Mouse (Mus musculus) midbrain, postnatal 0 days (tissue): ENCODE measurements at regions not wholly inside any gene's neighbourhood (a gene's known extent, or its start where the extent isn't known, plus 50 kb on each side); places are given as distances from the start of the nearest gene placed in this dataset.
A peak's percentile ranks its signal among the peaks of the same experiment; 100 is the strongest.

Source experiments
- ATAC-seq: fragments of 200-750 bp; cut with Nextera tagmentation; 2 replicates; pipeline ENCODE4 v1.8.0; 2017; ENCODE audit warnings: moderate number of reproducible peaks, mild to moderate bottlenecking, moderate TSS enrichment, moderate library complexity; ENCODE audit not compliant: low FRiP score
- DNase-seq: peaks from one replicate; pipeline ENCODE4 v3.0.0-alpha.2; 2015; ENCODE audit warnings: low spot score
- H3K27ac ChIP-seq: fragments of 300-500 bp; sonication (generic); 2 replicates; pipeline ENCODE4 v1.5.1; 2014; ENCODE audit warnings: low read depth, mild to moderate bottlenecking, low read length, mixed read lengths
- H3K27me3 ChIP-seq: fragments of 300-500 bp; sonication (generic); 2 replicates; pipeline ENCODE4 v1.6.1; 2014; ENCODE audit warnings: low read length, control low read depth, mixed read lengths; ENCODE audit not compliant: insufficient read depth
- H3K36me3 ChIP-seq: fragments of 300-500 bp; sonication (generic); 2 replicates; pipeline ENCODE4 v1.6.1; 2014; ENCODE audit warnings: low read length, control low read depth, mixed read lengths; ENCODE audit not compliant: insufficient read depth
- H3K4me1 ChIP-seq: fragments of 300-500 bp; sonication (generic); 2 replicates; pipeline ENCODE4 v1.6.1; 2014; ENCODE audit warnings: mild to moderate bottlenecking, control low read depth, antibody characterized with exemption, low read length, mixed read lengths; ENCODE audit not compliant: insufficient read depth
- H3K4me2 ChIP-seq: fragments of 300-500 bp; sonication (generic); 2 replicates; pipeline ENCODE4 v1.6.1; 2014; ENCODE audit warnings: low read depth, mild to moderate bottlenecking, low read length, mixed read lengths; ENCODE audit not compliant: poor library complexity, severe bottlenecking
- H3K4me3 ChIP-seq: fragments of 300-500 bp; sonication (generic); 2 replicates; pipeline ENCODE4 v1.5.1; 2014; ENCODE audit warnings: low read depth, mild to moderate bottlenecking, low read length, moderate library complexity
- H3K9ac ChIP-seq: fragments of 300-500 bp; sonication (generic); replicated peaks from 2 replicates; pipeline ENCODE4 v1.6.1; 2014; ENCODE audit warnings: mild to moderate bottlenecking, low read length, moderate library complexity, mixed read lengths; ENCODE audit not compliant: poor library complexity, severe bottlenecking
- H3K9me3 ChIP-seq: fragments of 300-500 bp; sonication (generic); 2 replicates; pipeline ENCODE4 v1.6.1; 2016; ENCODE audit warnings: low read length, control low read depth
- CTCF ChIP-seq: IDR thresholded peaks from 2 replicates; pipeline ENCODE4 v1.5.1; 2016; ENCODE audit warnings: antibody characterized with exemption, mild to moderate bottlenecking
- WGBS: fragments of 180-500 bp; shearing (Covaris S2); extraction: QIAGEN DNeasy Blood & Tissue Kit; methylation state at CpG from one replicate; pipeline ENCODE4 v1.1.7; 2014; 5-methylcytosine and 5-hydroxymethylcytosine counted together

DNA sequence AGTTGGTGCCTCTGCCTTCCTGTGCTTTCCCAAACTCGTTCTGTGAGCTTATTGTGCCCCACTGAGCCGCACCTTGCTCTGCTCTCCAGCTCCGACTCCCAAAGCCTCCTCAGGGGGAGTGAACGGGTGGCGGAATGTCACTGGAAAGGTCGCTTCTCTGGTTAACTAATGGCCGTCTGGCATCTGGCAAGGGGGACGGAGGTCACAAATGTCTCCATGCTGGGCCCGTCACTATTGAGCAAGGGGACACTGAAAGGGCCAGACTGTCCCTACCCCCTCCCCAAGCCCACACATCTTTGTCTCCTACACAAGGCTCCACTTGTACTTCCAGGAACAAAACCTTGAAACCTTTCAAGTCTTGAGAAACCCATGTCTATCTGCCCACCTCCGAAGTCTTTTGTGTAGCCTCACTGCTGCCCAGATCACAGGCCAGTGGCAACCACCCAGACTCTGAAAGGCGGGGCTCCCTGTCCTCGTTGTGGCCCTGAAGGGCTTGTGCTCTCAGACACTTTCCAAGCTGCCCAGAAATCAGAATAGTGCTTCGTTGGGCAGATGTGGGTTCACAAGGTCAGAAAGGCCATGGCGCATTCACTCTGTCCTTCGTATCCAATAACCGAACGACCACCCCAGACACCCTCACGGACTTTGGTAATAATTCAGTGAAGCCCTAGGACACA, 75.9 kb downstream of the Zbtb18 start:
- no peak for TF ChIP-seq CTCF
- ATAC-seq (no peak), DNase-seq (no peak)
- no peak overlapping the region for H3K4me3 ChIP-seq
- no peaks in the 10 kb centered on the region for H3K9me3 ChIP-seq
- WGBS, result 36% methylated on average over 18 of the region's 18 CpGs
- no peaks in the 10 kb centered on the region for H3K36me3 ChIP-seq
- no peaks in the 10 kb centered on the region for H3K27me3 ChIP-seq
- H3K9ac ChIP-seq, result no peak overlapping the region
- H3K4me1 ChIP-seq, result peaks cover 8% of the 10 kb centered on the region; the same call in 1 of the 2 replicates
- no peak overlapping the region for H3K4me2 ChIP-seq
- H3K27ac ChIP-seq, result no peak overlapping the region

GRCm38 (mm10) chr1:177518897-177519513, 76.9 kb downstream of the Zbtb18 start:
- Histone ChIP-seq H3K27me3 (no peaks in the 10 kb centered on the region), H3K36me3 (no peaks in the 10 kb centered on the region), H3K9ac (no peak overlapping the region), H3K4me1 (peaks cover 8% of the 10 kb centered on the region; the same call in 1 of the 2 replicates), H3K4me3 (no peak overlapping the region), H3K9me3 (no peaks in the 10 kb centered on the region), H3K4me2 (peak overlapping the region; percentile 4), H3K27ac (no peak overlapping the region)
- ATAC-seq, result no peak
- DNase-seq, result peak; percentile 21
- no peak for TF ChIP-seq CTCF
- WGBS, result 29% methylated on average over 13 of the region's 13 CpGs

DNA sequence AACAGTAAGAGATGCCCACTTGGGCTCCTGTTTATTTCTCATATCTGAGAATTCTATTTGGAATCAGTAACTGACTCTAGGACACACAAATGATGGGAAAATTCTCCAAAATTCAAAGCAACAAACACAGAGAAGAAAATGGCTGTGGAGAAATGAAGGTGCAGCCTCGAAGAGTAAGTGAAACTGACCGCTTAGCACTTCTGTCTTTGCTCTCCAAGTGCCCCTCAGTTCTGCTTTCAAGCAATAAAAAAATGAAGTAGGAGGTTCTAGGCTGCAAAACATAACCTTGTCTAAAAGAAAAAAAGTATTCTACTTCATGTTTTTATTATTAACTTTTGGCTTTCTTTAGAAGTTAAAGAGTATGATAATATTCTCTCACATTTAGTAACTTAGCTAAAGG, 79.0 kb downstream of the Zbtb18 start:
- no peaks in the 10 kb centered on the region for H3K36me3 ChIP-seq
- DNase-seq (no peak), ATAC-seq (no peak)
- no peaks in the 10 kb centered on the region for H3K9me3 ChIP-seq
- H3K27me3 ChIP-seq, result no peaks in the 10 kb centered on the region
- 95% methylated on average over 2 of the region's 2 CpGs for WGBS
- H3K27ac ChIP-seq, result no peak overlapping the region
- H3K4me1 ChIP-seq, result peaks cover 8% of the 10 kb centered on the region; the same call in 1 of the 2 replicates
- no peak for TF ChIP-seq CTCF
- no peak overlapping the region for H3K4me2 ChIP-seq
- H3K9ac ChIP-seq, result no peak overlapping the region
- no peak overlapping the region for H3K4me3 ChIP-seq

- no peak overlapping the region for H3K9ac ChIP-seq
- WGBS, result 80% methylated on average over 6 of the region's 6 CpGs
- no peak for DNase-seq
- TF ChIP-seq CTCF, result no peak
- no peaks in the 10 kb centered on the region for H3K9me3 ChIP-seq
- no peak for ATAC-seq
- H3K27ac ChIP-seq, result no peak overlapping the region
- no peaks in the 10 kb centered on the region for H3K27me3 ChIP-seq
- no peak overlapping the region for H3K4me3 ChIP-seq
- no peak overlapping the region for H3K4me2 ChIP-seq
- no peaks in the 10 kb centered on the region for H3K36me3 ChIP-seq
- no peaks in the 10 kb centered on the region for H3K4me1 ChIP-seq
Observed at GRCm38 (mm10) chr1:177525141-177525540, 83.0 kb downstream of the Zbtb18 start.

GRCm38 (mm10) chr1:177531791-177532190, 89.6 kb downstream of the Zbtb18 start:
- TF ChIP-seq CTCF, result no peak
- no peaks in the 10 kb centered on the region for H3K36me3 ChIP-seq
- H3K27me3 ChIP-seq, result no peaks in the 10 kb centered on the region
- ATAC-seq, result no peak
- H3K9me3 ChIP-seq, result no peaks in the 10 kb centered on the region
- H3K27ac ChIP-seq, result no peak overlapping the region
- H3K4me3 ChIP-seq, result no peak overlapping the region
- no peak overlapping the region for H3K9ac ChIP-seq
- no peak for DNase-seq
- 76% methylated on average over 2 of the region's 2 CpGs for WGBS
- no peaks in the 10 kb centered on the region for H3K4me1 ChIP-seq
- no peak overlapping the region for H3K4me2 ChIP-seq

GRCm38 (mm10) chr1:177532656-177533055, 90.5 kb downstream of the Zbtb18 start:
- no peak for ATAC-seq
- 89% methylated on average over 2 of the region's 2 CpGs for WGBS
- no peaks in the 10 kb centered on the region for H3K9me3 ChIP-seq

More at GRCm38 (mm10) chr1:177532656-177533055, 90.5 kb downstream of the Zbtb18 start:
- Histone ChIP-seq H3K9ac (no peak overlapping the region), H3K27me3 (no peaks in the 10 kb centered on the region), H3K36me3 (no peaks in the 10 kb centered on the region), H3K4me3 (no peak overlapping the region), H3K4me2 (no peak overlapping the region), H3K27ac (no peak overlapping the region), H3K4me1 (no peaks in the 10 kb centered on the region)
- DNase-seq, result no peak
- no peak for TF ChIP-seq CTCF
